Mouse (Mus musculus) lung, adult 2 months (tissue): Measurements from ENCODE around the gene Phf12.

ENCODE experiments used
- CTCF ChIP-seq: fragments of 200-500 bp; IDR thresholded peaks from 2 replicates; pipeline ENCODE4 v1.5.1; 2011; ENCODE audit warnings: mild to moderate bottlenecking, low read length, control low read depth; ENCODE audit not compliant: insufficient read depth
- POLR2A ChIP-seq: fragments of 200-500 bp; IDR thresholded peaks from 2 replicates; pipeline ENCODE4 v1.6.1; 2011; ENCODE audit warnings: low read depth, mild to moderate bottlenecking, control low read depth, low read length, borderline replicate concordance; ENCODE audit errors: extremely low read depth

GRCm38 (mm10) chr11:78067566-78067965 lies 85.0 kb downstream of the Phf12 start:
- TF ChIP-seq CTCF: no peak
- TF ChIP-seq POLR2A: no peak
